Mouse (Mus musculus) CH12.LX (cell line): ENCODE data around the gene Adamts7.

Experiments used
- CTCF ChIP-seq, 2 experiments: IDR thresholded peaks in 1 of 2; conservative IDR thresholded peaks in 1 of 2; 2 replicates each; pipeline ENCODE4 v1.5.1; 2011 to 2012; ENCODE audit warnings: low read depth in 2 of 2, low read length in 2 of 2, improper control_type of control experiment in 1 of 2, inconsistent platforms in 1 of 2, mild to moderate bottlenecking in 1 of 2, moderate library complexity in 1 of 2
- ZNF384 ChIP-seq: IDR thresholded peaks from 2 replicates; pipeline ENCODE4 v1.6.1; 2012; ENCODE audit warnings: low read depth, low read length, improper control_type of control experiment, inconsistent platforms

GRCm38 (mm10) chr9:90165590-90165989 is 2.7 kb downstream of the Adamts7 start:
- TF ChIP-seq CTCF (conservative IDR thresholded peaks at IDR 0.05 in 1 of 2, IDR thresholded peaks at IDR 0.05 in 1 of 2; ENCODE audit: low read depth in 2 of 2, low read length in 2 of 2) (no peak), ZNF384 (no peak)
